Mouse (Mus musculus) lung, adult 2 months (tissue): Measurements from ENCODE around the gene Wif1.

Experiments
- CTCF ChIP-seq: fragments of 200-500 bp; IDR thresholded peaks from 2 replicates; pipeline ENCODE4 v1.5.1; 2011; ENCODE audit warnings: mild to moderate bottlenecking, low read length, control low read depth; ENCODE audit not compliant: insufficient read depth
- POLR2A ChIP-seq: fragments of 200-500 bp; IDR thresholded peaks from 2 replicates; pipeline ENCODE4 v1.6.1; 2011; ENCODE audit warnings: low read depth, mild to moderate bottlenecking, control low read depth, low read length, borderline replicate concordance; ENCODE audit errors: extremely low read depth

- 0 out of 2 replicates have a peak, but pooled peaks have one; percentile 16 for TF ChIP-seq CTCF
- no peak for TF ChIP-seq POLR2A
Observed at GRCm38 (mm10) chr10:121031802-121032201, 2.0 kb upstream of the Wif1 start.
